Mouse (Mus musculus) liver, embryonic 13.5 days (tissue): ENCODE results near the gene 6030498E09Rik. TPM values are rescaled to one million over a fixed set of nuclear protein-coding genes. Genes with fewer than 3 reads are reported as not detected.

ENCODE experiments used
- microRNA-seq: library from miRNA; unstranded; fragments of <30 nt; microRNA quantifications from one replicate; pipeline ENCODE4, GENCODE M21; 2016
- polyA plus RNA-seq: library from polyadenylated mRNA; unstranded; fragments of >200 nt; fragmentation: Nextera tagmentation; extraction: Ambion mirVana; gene quantifications from 2 replicates; pipeline ENCODE4 v1.2.1, GENCODE M21; 2015

The 6030498E09Rik gene
- polyA plus RNA-seq, 1 experiment from 2014 or later, result not detected

Small RNAs within 50 kb of the gene (microRNA-seq; reads per million reads assigned to microRNA genes)
- not detected for gene Gm25642

Other genes starting within 250 kb of the 6030498E09Rik start
- gene Cul4b, start 196.5 kb upstream of the 6030498E09Rik start, polyA plus RNA-seq, result 12.8 and 17.6 TPM in 2 replicates
- gene Mcts1, start 172.1 kb upstream of the 6030498E09Rik start, polyA plus RNA-seq, result 55.1 and 62.8 TPM in 2 replicates
- gene C1galt1c1, start 137.6 kb upstream of the 6030498E09Rik start, polyA plus RNA-seq, result 13.8 and 14.3 TPM in 2 replicates